Mouse (Mus musculus): ENCODE measurements around the gene Ildr1.

DNA sequence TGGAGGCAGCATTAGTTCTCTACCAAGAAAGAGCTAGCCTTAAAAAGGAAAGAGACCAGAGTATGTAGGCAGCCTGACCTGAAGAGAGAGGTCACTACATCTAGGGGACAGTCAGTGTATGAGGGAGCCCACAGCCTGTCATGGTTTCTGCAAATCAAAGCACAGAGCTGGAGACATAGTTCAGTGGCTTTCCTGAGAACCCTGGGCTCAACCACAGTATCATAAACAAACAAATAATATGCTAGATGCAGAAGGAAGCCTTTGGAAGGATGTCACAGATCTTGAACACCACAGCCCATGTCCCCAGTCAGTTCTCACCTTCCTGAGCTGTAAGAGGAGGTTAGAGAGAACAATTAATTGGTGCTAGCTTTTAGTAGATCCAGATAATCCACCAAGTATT lies 24.9 kb downstream of the Ildr1 start:
- no peak for TF ChIP-seq CTCF (conservative IDR thresholded peaks at IDR 0.05; ENCODE audit: low read length)
- no peak for TF ChIP-seq NANOG (IDR thresholded peaks at IDR 0.05; ENCODE audit: borderline replicate concordance, low read length)
- TF ChIP-seq POU5F1 (IDR thresholded peaks at IDR 0.05; ENCODE audit: borderline replicate concordance, low read length) = no peak

Measured in E14TG2a.4 (cell line).